Mouse (Mus musculus) liver, embryonic 11.5 days (tissue): ENCODE measurements at regions not wholly inside any gene's neighbourhood (a gene's known extent, or its start where the extent isn't known, plus 50 kb on each side); places are given as distances from the start of the nearest gene placed in this dataset.

Source experiments
- ATAC-seq: fragments of 200-750 bp; cut with Nextera tagmentation; replicated peaks from 2 replicates; pipeline ENCODE4 v1.8.0; 2017; ENCODE audit warnings: moderate number of reproducible peaks, mild to moderate bottlenecking, moderate TSS enrichment, moderate library complexity; ENCODE audit not compliant: low FRiP score
- DNase-seq: peaks from one replicate; pipeline ENCODE4 v3.0.0-alpha.2; 2017; ENCODE audit warnings: low spot score
- H3K27ac ChIP-seq: fragments of 300-500 bp; sonication (generic); 2 replicates; pipeline ENCODE4 v1.5.1; 2014; ENCODE audit warnings: mild to moderate bottlenecking, low read depth, low read length, control low read depth
- H3K27me3 ChIP-seq: fragments of 300-500 bp; sonication (generic); replicated peaks from 2 replicates; pipeline ENCODE4 v1.6.1; 2014; ENCODE audit warnings: low read length, mixed read lengths; ENCODE audit not compliant: control insufficient read depth, insufficient read depth
- H3K36me3 ChIP-seq: fragments of 300-500 bp; sonication (generic); 2 replicates; pipeline ENCODE4 v1.6.1; 2014; ENCODE audit warnings: mild to moderate bottlenecking, low read length, moderate library complexity, mixed read lengths; ENCODE audit not compliant: control insufficient read depth, insufficient read depth
- H3K4me1 ChIP-seq: fragments of 300-500 bp; sonication (generic); replicated peaks from 2 replicates; pipeline ENCODE4 v1.6.1; 2014; ENCODE audit warnings: low read length, mixed read lengths; ENCODE audit not compliant: control insufficient read depth, insufficient read depth
- H3K4me2 ChIP-seq: fragments of 300-500 bp; sonication (generic); 2 replicates; pipeline ENCODE4 v1.6.1; 2014; ENCODE audit warnings: mild to moderate bottlenecking, control low read depth, moderate library complexity
- H3K4me3 ChIP-seq: fragments of 300-500 bp; sonication (generic); 2 replicates; pipeline ENCODE4 v1.5.1; 2014; ENCODE audit warnings: low read depth, low read length, control low read depth
- H3K9ac ChIP-seq: fragments of 300-500 bp; sonication (generic); 2 replicates; pipeline ENCODE4 v1.6.1; 2014; ENCODE audit warnings: low read depth, low read length, control low read depth
- H3K9me3 ChIP-seq: fragments of 300-500 bp; sonication (generic); 2 replicates; pipeline ENCODE4 v1.6.1; 2016; ENCODE audit warnings: low read length, inconsistent platforms, mixed read lengths; ENCODE audit not compliant: control insufficient read depth
- WGBS: fragments of 180-500 bp; shearing (Covaris S2); extraction: QIAGEN DNeasy Blood & Tissue Kit; methylation state at CpG from one replicate; pipeline ENCODE4 v1.1.7; 2014; 5-methylcytosine and 5-hydroxymethylcytosine counted together

DNA sequence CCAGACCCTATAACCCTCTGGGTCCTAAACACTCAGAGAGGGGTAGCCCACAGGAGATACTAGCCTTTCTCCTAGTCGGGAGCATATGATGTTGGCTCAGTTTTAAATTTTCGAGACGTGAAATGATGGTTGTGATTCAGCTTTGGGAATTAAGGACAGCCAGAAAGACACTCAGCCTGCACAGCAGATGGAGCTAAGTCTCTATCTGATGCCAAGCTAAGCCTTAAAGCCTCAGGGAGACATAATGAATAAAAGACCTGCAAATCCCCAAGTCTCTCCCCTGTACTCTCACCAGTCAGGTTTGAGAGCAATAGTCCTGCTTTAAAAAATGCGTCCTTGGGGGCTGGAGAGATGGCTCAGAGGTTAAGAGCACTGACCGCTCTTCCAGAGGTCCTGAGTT, 75.3 kb upstream of the Ipo5 start:
- no peak for ATAC-seq
- H3K27ac ChIP-seq, result no peak overlapping the region

DNA sequence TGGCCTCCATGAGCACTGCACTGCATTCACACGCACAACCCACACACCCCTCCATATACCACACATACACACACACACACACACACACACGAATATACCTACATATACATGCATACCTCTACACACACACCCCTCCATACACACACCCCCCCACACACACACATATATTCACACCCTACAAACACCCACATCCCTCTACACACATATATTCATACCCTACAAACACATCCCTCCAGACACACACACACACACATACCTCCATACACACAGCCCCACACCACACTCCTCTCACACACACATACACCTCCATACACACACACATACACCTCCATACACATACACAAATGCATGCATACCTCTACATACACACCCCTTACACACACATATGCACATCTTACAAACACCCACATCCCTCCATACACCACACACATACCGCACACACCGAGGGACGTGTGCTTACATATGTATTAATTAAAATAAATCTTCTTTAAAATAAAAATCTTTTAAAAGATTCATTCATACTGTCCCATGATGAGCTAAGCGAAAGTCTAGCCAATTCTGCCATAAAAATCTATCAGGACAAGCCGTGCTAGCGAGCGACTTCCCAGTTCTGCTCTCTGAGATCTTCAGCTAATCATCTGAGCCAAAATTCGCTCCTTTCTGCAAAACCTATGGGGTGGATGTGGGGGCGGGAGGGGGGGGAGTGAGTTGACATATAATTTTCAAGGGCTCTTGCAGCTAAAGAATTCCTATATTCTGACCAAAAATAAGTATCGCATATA, 74.3 kb upstream of the Ipo5 start:
- H3K4me1 ChIP-seq, result peaks cover 7% of the 10 kb centered on the region
- H3K27ac ChIP-seq, result no peak overlapping the region
- H3K27me3 ChIP-seq, result no peaks in the 10 kb centered on the region
- WGBS, result 87% methylated on average over 12 of the region's 12 CpGs
- H3K9ac ChIP-seq, result no peak overlapping the region
- no peak overlapping the region for H3K4me2 ChIP-seq
- DNase-seq (no peak), ATAC-seq (no peak)
- no peak overlapping the region for H3K4me3 ChIP-seq
- no peaks in the 10 kb centered on the region for H3K9me3 ChIP-seq
- no peaks in the 10 kb centered on the region for H3K36me3 ChIP-seq

More for the DNA sequence above, 75.3 kb upstream of the Ipo5 start:
- Histone ChIP-seq H3K9me3 (no peaks in the 10 kb centered on the region), H3K4me1 (peaks cover 7% of the 10 kb centered on the region), H3K9ac (no peak overlapping the region), H3K4me2 (no peak overlapping the region), H3K36me3 (no peaks in the 10 kb centered on the region), H3K27me3 (no peaks in the 10 kb centered on the region), H3K4me3 (no peak overlapping the region)
- WGBS, result 77% methylated on average over 5 of the region's 5 CpGs
- no peak for DNase-seq

DNA sequence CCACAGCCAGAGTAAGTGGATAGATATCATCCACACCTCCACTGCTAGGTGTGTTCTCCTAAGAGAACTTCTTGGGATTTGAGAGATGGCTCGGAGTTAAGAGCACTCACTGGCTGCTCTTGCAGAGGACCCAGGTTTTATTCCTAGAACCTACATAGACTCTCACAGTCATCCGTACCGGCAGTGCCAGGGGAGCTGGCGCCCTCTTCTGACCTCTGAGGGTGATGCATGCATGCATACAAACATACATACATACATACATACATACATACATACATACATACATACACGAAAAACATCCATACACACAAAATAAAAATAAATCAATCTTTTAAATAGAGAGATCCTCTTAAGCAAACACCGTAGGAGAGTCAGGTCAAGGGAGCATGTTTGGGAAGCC, 70.1 kb upstream of the Ipo5 start:
- 72% methylated on average over 6 of the region's 6 CpGs for WGBS
- H3K36me3 ChIP-seq, result no peaks in the 10 kb centered on the region
- H3K4me2 ChIP-seq, result no peak overlapping the region
- ATAC-seq (no peak), DNase-seq (no peak)
- no peak overlapping the region for H3K27ac ChIP-seq
- no peaks in the 10 kb centered on the region for H3K9me3 ChIP-seq
- no peak overlapping the region for H3K9ac ChIP-seq
- H3K4me1 ChIP-seq, result no peaks in the 10 kb centered on the region
- H3K27me3 ChIP-seq, result no peaks in the 10 kb centered on the region
- H3K4me3 ChIP-seq, result no peak overlapping the region

DNA sequence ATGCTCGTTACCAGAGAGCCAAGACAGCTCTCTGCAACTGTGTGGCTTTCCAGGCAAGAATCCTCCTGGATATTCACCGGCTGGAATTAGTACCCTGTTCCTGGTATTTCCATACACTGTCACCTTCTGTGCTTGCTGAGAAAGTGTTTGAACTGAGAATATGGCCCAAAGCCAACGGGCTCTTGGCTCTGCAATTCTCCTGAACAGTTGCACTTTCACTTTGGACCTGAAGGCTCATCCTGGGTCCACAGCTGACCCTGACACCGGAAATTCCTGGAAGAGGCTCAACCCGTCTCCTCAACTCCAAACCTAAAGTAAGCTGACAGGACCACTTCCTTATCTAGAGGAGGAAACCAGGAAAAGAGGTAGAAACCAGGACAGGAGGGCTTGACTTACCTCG, 69.7 kb upstream of the Ipo5 start:
- 69% methylated on average over 6 of the region's 6 CpGs for WGBS
- no peaks in the 10 kb centered on the region for H3K36me3 ChIP-seq
- H3K9ac ChIP-seq, result no peak overlapping the region
- no peak overlapping the region for H3K4me2 ChIP-seq
- no peaks in the 10 kb centered on the region for H3K4me1 ChIP-seq
- ATAC-seq (no peak), DNase-seq (no peak)
- no peaks in the 10 kb centered on the region for H3K9me3 ChIP-seq
- H3K4me3 ChIP-seq, result no peak overlapping the region
- H3K27ac ChIP-seq, result no peak overlapping the region
- no peaks in the 10 kb centered on the region for H3K27me3 ChIP-seq

DNA sequence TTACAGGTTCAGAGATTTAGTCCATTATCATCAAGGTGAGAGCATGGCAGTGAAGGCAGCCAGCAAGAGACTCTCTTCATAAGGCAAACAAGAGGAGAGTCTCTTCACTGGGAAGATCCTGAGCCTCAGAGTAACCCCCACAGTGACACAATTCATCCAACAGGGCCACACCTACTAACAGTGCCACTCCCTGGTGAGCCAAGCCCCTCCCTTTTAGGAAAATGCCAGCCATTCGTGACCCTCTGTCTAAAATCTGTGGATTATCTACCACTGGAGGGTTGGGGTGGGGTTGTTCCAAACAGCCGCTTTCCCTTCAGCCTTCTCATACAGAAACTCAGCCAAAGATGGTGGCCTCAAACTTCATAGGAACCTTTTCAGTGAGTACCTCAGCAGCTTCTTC, 65.9 kb upstream of the Ipo5 start:
- DNase-seq, result no peak
- ATAC-seq, result no peak
- H3K9ac ChIP-seq, result no peak overlapping the region
- no peak overlapping the region for H3K4me3 ChIP-seq
- H3K27ac ChIP-seq, result no peak overlapping the region
- H3K4me2 ChIP-seq, result no peak overlapping the region
- H3K9me3 ChIP-seq, result no peaks in the 10 kb centered on the region
- H3K4me1 ChIP-seq, result no peaks in the 10 kb centered on the region; the same call in 1 of the 2 replicates
- no peaks in the 10 kb centered on the region for H3K27me3 ChIP-seq
- WGBS, result 66% methylated on average over 2 of the region's 2 CpGs
- no peaks in the 10 kb centered on the region for H3K36me3 ChIP-seq

DNA sequence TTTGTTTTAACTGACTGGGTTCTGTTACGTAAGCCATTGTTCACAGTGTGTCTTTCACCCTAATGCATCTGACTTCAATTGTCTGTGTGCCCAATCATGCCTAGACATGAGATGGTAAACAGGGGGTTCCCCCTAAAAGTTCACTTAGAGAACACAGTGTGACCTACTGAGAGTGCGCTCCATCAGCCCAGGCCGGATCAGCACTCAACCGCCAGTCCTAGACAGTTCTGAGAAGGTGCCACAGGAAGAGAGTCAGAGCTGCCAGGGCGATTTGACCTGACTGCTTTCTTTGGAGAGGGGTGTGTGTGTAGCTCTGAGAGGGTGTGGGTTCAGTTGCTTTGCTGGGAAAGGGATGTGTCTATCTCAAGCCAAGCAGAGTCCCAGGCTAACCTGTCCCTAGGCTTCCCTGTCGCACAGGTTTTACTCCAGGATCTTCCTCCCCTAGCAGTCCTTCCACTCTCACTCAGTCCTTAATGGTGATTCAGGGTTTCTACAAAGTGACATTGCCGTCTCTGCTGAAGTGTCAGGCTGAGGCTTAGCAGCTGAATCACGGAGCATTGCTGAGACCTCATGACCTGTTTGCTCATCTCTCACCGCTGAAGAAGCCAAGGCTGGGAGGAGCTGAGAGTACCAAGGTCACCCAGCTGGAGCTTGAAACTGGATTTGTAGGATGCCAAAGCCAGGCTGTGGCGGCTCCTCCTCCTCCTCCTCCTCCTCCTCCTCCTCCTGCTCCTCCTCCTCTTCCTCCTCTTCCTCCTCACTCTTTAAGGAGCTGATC, 64.8 kb upstream of the Ipo5 start:
- no peak overlapping the region for H3K4me2 ChIP-seq
- no peak overlapping the region for H3K9ac ChIP-seq
- no peaks in the 10 kb centered on the region; the same call in 1 of the 2 replicates for H3K4me1 ChIP-seq
- ATAC-seq, result no peak
- no peaks in the 10 kb centered on the region for H3K27me3 ChIP-seq
- no peak overlapping the region for H3K4me3 ChIP-seq
- H3K36me3 ChIP-seq, result no peaks in the 10 kb centered on the region
- no peak overlapping the region for H3K27ac ChIP-seq
- no peak for DNase-seq
- no peaks in the 10 kb centered on the region for H3K9me3 ChIP-seq
- WGBS, result 58% methylated on average over 10 of the region's 10 CpGs

DNA sequence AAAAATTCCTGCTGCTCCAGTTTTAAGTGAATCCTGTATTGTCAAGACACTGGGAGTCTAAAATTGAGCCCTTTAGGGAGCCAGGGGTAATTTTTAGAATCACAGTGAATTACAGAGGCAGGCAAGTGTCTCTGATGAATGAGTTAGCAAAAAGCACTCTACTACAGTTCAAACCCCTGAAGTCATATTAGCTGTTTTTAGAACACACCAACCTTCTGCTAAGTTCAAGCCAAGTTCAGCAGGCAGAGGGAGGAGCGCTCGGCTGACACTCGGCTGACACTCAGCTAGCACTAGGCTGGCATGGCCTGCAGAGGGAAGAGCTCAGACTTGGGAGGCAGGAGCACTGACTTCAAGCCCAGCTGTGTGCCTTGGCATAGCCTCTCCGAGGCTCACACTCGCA, 64.0 kb upstream of the Ipo5 start:
- H3K4me2 ChIP-seq, result no peak overlapping the region
- no peaks in the 10 kb centered on the region for H3K9me3 ChIP-seq
- no peaks in the 10 kb centered on the region for H3K36me3 ChIP-seq
- no peak for ATAC-seq
- no peaks in the 10 kb centered on the region; the same call in 1 of the 2 replicates for H3K4me1 ChIP-seq
- DNase-seq, result no peak
- no peak overlapping the region for H3K9ac ChIP-seq
- no peak overlapping the region for H3K4me3 ChIP-seq
- H3K27me3 ChIP-seq, result no peaks in the 10 kb centered on the region
- 65% methylated on average over 5 of the region's 5 CpGs for WGBS
- no peak overlapping the region for H3K27ac ChIP-seq

DNA sequence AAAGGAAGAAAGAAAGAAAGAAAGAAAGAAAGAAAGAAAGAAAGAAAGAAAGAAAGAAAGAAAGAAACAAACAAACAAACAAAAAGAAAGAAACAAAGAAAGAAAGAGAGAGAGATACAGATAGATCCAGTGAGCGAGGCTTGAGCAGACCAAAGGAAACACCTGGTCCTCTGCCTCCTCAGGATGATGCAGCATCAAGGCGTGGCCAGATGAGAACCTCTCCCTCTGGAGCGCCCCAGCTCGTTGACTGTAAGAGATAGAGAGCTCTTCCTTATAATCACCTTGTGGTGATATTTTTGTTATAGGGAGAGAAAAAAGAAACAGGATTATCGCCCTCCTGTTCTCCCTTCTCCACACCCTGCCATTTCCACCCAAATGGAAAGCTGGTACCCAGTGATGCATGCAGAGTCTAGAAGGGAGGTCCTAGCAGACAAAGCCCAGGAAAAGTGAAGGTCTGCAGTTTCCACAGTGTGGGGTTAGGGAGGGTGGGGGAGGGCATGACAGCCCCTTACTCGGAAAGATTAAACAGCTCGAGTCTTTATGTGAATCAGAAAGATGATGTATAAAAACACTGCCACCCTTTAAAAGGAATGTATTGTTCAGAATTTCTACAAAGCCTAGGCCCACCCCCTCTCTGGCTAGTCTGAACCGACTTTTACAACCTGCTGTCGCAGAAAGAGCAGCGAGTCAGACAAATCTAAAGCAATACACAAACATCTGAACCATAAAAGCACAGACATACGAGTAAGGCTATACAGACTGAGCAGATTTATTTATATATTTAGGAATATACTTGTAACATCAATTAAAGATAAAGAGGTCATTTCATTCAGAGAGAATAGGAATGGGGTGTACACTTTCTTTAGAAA, 62.7 kb upstream of the Ipo5 start:
- ATAC-seq (no peak), DNase-seq (no peak)
- H3K9ac ChIP-seq, result no peak overlapping the region
- no peaks in the 10 kb centered on the region for H3K36me3 ChIP-seq
- no peaks in the 10 kb centered on the region for H3K27me3 ChIP-seq
- no peak overlapping the region for H3K4me2 ChIP-seq
- no peak overlapping the region for H3K4me3 ChIP-seq
- no peak overlapping the region for H3K27ac ChIP-seq
- 72% methylated on average over 11 of the region's 11 CpGs for WGBS
- no peaks in the 10 kb centered on the region for H3K9me3 ChIP-seq
- no peaks in the 10 kb centered on the region; the same call in 1 of the 2 replicates for H3K4me1 ChIP-seq
